Mouse (Mus musculus) effector memory CD4-positive, alpha-beta T cell, adult 5 months (primary cell): ENCODE data around the gene Ruvbl1. TPM values are rescaled to one million over a fixed set of nuclear protein-coding genes. Genes with fewer than 3 reads are reported as not detected.

Experiments used
- polyA plus RNA-seq: library from polyadenylated mRNA; unstranded; fragments of 100-300 nt; shearing (Covaris generic); gene quantifications from one replicate; pipeline ENCODE4 v1.2.1, GENCODE M21; 2017

Gene Ruvbl1
- 53.8 TPM for polyA plus RNA-seq

GRCm38 (mm10) chr6:88465181-88465920 lies at the start of gene Ruvbl1:
Ruvbl1 (plus strand) TSS chr6:88465409.

DNA sequence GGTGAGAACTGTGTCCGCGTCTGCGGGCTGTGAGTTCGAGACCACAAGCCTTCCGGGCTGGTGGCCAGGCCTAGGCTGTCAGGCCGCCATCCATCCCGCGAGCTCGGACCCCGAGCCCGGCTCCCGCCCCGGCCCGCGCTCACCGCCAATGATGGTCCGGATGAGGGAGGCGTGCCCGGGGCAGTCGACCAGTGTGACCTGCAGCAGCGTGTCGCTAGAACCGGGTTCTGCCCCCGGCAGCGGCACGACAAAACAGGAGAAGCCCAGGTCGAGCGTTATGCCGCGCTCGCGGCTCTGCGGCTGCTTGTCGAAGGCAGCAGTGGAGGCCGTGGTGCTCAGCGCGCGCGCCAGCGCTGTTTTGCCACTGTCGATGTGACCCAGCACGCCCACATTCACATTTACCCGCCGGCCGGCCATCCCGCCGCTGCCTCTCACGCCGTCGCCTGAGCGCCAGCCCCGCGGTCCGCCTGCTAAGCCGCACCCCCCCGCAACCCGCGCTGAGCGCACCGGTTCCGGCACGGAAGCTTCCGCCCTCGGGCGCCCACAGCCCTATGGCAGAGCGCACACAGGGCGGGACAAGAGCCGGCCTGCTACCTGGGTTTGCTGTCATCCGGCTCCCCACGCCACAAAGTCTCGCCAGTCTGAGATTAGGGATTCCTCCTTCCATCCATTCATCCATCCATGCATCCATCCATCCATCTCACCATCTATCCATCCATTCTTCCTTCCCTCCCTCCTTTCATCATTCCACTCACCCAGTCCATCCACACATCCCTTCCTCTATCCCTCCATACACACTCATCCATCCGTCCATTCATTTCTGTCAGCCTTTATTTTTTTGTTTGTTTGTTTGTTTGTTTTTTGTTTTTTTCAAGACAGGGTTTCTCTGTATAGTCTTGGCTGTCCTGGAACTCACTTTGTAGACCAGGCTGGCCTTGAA lies 18.9 kb upstream of the Ruvbl1 start, which contains the start of gene Eefsec:
TSS of gene Eefsec (minus strand) at position 477 of the 940 bp plus-strand sequence.

DNA sequence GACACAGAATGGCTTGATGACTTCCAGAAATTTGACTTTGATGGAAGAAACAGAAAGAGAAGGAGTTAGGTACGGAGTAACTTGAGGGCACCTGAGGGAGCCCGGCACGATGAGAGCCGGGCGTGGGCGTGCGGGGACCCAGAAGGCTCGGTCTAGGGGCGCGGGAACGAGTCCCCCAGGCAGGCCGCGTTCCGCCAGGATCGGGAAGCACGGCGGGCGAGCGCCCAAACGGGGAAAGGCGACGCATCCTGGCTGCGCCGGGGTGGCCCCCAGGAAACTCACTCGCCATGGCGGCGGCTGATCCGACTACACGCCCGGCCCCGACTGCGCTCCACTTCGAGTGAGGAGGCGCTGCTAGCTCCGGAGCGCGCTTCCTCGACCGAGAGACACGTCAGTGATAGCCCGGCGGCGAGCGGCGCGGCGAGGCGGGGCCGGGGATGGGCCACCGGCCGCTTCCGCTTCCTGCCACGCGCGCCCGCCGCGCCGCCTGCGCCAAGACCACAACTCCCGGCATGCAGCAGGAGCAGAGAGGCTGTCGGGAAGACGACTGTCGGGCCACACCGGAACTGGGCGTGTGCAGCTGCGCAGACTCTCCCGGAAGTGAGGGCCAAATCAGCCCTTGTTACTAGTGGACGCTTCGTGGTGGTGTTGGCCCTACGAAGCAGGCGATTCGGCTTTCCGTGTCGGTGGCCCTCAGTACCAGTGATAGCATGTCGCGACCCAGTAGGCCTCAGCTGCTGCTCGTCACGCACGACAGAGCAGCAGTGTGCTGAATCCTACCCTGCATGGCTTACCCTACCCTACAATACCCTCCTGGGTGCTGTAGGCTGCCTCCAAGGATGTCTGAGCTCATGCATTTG lies 53.4 kb downstream of the Ruvbl1 start, which contains the start of gene Sec61a1:
TSS of gene Sec61a1 (minus strand) at position 502 of the 860 bp plus-strand sequence.

Other genes with a start within 250 kb of the Ruvbl1 start
- gene Dnajb8, start 243.1 kb upstream of the Ruvbl1 start, polyA plus RNA-seq: not detected
- gene Eefsec, start 18.9 kb upstream of the Ruvbl1 start, polyA plus RNA-seq: 44.4 TPM
- 200 TPM for gene Sec61a1, start 53.5 kb downstream of the Ruvbl1 start, polyA plus RNA-seq
- gene Kbtbd12, start 172.5 kb downstream of the Ruvbl1 start, polyA plus RNA-seq: not detected